Mouse (Mus musculus) frontal cortex, postnatal 10 days (tissue): ENCODE measurements at regions not wholly inside any gene's neighbourhood (a gene's known extent, or its start where the extent isn't known, plus 50 kb on each side); places are given as distances from the start of the nearest gene placed in this dataset.

Experiments
- DNase-seq, 2 experiments: peaks; one replicate each; pipeline ENCODE4 v3.0.0; 2022; ENCODE audit warnings: low spot score in 2 of 2, mixed read lengths in 1 of 2

DNA sequence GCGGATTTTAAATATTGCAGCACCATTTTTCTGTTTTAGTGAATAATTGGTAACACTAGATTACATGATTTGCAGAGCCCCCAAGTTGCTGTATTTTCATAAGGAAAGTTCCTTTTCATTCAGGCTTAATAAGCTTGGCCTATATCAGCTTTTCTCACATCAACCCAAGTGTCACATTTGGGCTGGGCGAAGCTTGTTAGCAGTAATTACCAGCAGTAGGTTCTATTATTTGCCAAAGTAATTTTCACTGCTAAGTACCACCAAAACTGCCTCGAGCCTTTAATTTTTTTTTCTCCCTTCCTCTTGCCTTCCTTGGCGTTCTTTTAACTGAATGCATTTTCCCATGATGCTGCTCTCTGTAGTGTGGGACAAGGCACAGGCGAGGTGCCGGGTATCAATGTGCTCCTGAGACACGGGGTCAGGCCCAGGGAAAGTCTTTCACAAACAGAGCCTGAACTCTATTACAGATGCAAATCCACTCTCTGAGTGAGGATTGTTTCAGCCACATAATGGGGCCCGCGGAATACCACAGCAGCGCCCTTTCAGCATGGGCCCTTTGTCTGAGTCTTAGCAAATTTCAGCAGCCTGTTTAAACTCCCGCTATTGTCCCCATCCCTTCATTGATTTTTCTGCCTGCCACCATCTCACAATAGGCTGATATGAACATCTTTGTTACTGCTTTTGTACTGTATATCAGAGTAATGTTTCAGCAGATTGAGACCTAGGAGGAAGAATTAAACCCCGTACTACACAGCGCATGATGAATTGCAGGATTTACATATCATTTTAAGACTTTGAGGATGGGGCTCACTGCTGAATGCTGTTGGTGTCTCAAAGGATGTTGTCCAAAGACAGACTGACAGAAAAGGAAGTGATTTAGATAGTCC is 205.1 kb upstream of the Epha3 start:
- no peak for DNase-seq

DNA sequence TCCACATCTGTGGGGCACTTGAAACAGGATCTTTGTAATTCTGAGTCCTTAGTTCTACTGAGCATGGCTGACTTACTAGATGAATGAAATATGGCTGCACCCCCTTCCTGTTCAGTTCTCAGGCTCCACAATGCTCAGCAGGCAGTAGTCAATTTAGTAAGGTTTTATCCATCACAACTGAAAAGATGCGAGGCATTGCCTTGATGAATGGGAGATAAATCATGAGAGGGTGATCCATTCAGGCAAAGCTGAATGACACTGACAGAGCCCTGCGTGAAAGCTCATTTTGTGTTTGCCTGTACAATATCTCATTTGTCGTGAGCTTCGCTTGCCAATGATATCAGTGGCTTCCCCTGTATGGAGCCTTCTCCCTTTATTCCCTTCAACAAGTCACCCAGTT is 198.6 kb upstream of the Epha3 start:
- no peak for DNase-seq

GRCm38 (mm10) chr16:64058712-64059111 is 194.7 kb upstream of the Epha3 start:
- DNase-seq = no peak

DNA sequence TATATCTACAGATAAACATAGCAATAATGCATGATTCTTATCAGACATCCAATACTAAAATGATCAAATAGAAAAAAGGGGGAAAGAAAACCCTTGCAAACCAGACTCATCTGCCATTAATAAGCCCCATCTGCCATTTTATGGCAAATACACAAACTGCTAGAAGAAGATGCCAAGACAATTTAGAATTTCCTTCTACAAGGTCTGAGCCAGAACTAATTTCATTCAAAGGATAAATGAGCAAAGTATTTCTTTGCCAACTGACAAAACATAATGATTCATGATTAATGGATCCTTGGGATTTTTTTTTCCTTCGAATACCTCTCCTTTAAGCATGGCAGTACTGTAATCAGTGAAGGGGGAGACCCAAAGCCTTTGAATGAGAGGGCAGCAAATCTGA is 190.4 kb upstream of the Epha3 start:
- no peak for DNase-seq

DNA sequence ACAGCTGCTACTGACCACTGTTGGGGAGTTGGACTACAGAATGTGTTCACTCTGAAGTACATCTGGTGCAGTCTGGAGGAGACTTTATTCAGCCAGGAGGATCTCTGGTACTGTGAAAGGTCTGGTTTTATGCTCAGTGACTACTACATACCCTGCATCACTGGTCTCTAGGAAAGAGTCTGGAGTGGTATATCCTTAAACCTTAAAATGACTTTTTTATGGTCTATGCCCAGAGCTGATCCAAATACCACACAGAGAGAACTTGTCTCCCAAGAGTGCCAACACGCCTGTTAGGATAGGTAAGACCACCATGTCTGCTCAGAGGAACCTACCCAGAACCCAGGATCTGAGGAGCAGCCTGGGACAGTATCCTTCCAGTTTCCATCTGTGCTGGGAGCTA is 184.1 kb upstream of the Epha3 start:
- no peak for DNase-seq

DNA sequence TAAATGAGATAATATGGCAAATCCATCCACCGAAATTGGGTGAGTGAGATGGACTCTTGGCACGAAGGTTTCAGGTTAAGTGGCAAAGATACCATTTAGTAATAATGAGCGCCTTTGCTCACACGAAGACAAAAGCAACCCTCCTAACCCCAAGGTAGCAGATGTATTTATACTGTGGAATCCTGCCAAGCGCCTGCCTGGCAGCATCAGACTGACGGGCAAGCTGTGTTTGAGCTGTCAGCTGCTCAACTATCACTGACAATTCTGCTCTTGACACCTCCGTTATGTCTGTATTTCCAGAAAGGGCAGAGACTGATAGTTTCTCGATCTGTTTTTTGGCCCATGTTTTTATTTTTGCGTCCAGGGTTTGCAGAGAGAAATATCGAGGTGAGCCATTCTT is 169.1 kb upstream of the Epha3 start:
- no peak for DNase-seq

GRCm38 (mm10) chr16:64023981-64024380 is 160.0 kb upstream of the Epha3 start:
- DNase-seq = no peak

DNA sequence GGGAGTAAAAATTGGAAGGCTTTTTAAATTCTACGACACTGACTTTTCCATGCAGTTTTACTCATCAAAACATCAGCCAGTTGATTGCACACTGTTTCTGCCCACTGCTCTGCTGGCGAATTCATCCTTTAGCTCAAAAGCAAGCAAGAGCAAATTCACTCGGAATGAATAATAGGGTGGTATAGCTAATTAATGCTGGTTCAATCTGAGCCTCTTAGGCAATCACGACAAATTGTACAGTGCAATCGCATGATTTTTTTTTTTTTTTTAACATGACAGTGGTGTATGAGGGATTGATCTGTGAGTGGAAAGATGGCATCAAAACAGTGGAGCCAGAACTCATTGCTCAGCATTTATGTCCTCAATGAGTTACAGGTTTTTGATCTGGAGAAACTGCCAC is 136.9 kb upstream of the Epha3 start:
- no peak for DNase-seq

- DNase-seq = no peak
Observed at GRCm38 (mm10) chr16:63967407-63967806, 103.4 kb upstream of the Epha3 start.

GRCm38 (mm10) chr16:63960786-63961185 is 96.8 kb upstream of the Epha3 start:
- no peak for DNase-seq

- DNase-seq = peak in 1 of 2 experiments; percentile 11
Observed at GRCm38 (mm10) chr16:63958154-63958553, 94.2 kb upstream of the Epha3 start.

DNA sequence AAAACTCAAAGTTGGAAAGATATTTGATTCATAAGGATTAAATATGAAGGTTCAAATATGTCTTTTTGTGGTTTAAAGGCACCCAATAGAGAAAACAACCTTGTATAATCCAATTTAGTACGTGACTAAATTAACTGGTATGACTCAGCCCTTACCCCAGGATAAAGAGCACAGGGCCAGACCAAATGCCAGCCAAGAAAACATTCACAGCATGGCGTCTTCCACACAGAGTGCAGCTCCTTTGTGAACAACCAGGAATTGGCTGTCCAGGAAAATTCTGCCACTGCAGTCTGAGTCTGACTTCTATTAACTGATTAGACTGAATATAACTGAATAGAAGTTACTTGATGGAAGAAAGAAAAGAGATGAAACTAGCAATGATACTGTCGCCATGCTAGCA is 61.2 kb upstream of the Epha3 start:
- DNase-seq = no peak

GRCm38 (mm10) chr16:63921146-63921545 is 57.2 kb upstream of the Epha3 start:
- no peak for DNase-seq
